Mouse (Mus musculus) frontal cortex, postnatal 25 days (tissue): Measurements from ENCODE around the gene Cnfn.
"Not testable (repeated sequence)": the region's sequence is repeated elsewhere in the genome, so short reads cannot be mapped to it uniquely, and the experiment has no call there.

Experiments
- DNase-seq, 2 experiments: peaks; one replicate each; pipeline ENCODE4 v3.0.0; 2022; ENCODE audit warnings: low spot score in 2 of 2

The Cnfn gene

DNA sequence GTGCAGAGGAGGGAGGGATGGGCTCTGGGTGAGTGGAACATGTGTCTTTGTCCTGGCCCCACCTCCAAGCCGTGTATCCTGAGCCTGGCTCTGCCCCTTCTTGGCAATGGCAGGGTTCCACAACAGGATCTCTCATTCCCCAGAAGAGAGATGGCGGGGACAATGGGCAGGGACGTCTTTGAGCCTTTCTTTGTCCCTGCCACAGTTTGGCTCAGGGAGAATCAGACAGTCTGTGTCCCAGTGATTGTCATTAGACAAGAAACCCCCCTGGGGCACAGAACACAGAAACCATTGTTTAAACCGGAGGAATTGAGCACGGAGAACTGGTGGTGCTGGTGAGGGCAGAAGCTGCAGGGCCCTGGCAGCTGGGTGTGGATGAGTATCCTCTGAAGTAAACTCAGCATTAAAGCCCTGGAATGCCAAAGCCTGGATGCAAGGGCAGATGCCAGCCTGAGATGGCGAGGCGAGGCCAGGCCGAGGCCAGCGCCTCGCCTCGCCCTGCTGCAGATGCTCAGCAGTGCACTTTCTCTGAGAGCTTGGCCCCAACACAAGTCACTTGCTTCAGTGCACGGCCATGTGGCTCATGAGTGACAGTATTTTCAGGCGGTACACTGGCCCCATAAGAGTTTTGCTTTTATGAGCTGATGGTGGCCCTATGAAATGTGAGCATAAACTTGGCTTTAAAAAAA is 3.4 kb downstream of the Cnfn start:
- no peak for DNase-seq

- DNase-seq, result no peak
Measured at GRCm38 (mm10) chr7:25363632-25364031, 5.9 kb downstream of the Cnfn start.

- no peak for DNase-seq
Measured at GRCm38 (mm10) chr7:25363151-25363550, 6.4 kb downstream of the Cnfn start.

DNA sequence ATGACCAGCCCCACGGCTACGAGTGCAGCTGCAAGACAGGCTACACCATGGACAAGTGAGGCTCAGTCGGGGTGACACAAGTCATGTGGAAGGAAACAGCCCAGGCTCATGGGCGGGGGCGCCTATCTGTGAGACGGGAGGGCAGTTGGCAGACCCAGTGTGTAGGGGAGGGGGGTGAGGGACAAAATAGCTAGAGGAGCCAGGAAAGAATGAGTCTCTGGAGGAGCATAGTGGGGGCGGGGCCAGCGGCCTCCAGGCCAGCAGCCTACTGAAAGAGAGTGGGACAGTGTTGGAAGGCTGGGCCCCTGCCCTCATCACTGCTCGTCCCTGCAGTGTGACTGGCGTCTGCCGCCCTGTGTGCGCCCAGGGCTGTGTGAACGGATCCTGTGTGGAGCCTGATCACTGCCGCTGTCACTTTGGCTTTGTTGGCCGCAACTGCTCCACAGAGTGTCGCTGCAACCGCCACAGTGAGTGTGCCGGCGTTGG is 10.8 kb downstream of the Cnfn start:
- no peak for DNase-seq

DNA sequence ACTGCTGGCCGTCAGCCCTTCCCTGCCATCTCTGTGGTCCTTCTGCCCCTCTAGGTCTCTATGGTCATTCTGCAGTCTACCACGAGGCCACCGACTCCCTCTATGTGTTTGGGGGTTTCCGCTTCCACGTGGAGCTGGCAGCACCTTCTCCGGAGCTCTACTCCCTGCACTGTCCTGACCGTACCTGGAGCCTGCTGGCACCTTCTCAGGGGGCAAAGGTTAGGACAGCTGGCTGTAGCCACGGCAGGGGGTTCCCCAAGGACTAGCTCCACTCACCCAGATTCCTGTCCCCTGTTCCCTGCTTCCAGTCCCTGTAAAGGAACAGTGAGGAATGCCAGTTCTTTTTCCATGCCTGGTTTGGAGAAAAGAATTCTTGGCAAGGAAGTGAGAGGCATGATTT is 20.7 kb downstream of the Cnfn start:
- DNase-seq, result no peak

DNA sequence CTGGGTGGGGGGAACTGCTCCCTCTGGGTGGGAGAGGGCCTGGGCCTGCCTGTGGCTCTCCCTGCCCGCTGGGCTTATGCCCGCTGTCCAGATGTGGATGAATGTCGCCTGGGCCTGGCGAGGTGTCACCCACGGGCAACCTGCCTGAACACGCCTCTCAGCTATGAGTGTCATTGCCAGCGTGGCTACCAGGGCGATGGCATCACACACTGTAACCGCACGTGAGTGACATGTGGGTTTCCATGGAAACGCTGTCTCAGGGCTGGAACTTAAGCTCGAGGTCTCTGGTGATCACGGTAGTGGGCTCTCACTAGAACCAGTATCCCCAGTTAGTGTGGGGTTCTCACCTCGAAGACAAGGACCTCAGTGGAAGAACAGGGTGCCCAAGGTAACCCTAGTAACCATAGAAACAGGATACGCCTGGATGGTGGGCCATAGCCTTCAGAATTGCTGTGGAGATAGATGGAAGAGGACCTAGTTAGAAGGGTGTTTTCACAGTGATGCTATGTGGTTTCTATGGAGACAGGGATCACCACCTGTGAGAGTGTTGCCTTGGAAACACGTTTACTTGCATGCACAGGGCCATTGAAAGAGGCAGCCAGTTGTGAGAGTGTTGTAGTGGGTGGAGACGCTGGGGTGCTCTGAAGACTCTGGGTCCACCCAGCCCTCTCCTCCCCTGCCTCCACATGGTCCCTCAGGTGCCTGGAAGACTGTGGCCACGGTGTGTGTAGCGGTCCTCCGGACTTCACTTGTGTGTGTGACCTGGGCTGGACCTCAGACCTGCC is 28.3 kb downstream of the Cnfn start:
- no peak for DNase-seq

DNA sequence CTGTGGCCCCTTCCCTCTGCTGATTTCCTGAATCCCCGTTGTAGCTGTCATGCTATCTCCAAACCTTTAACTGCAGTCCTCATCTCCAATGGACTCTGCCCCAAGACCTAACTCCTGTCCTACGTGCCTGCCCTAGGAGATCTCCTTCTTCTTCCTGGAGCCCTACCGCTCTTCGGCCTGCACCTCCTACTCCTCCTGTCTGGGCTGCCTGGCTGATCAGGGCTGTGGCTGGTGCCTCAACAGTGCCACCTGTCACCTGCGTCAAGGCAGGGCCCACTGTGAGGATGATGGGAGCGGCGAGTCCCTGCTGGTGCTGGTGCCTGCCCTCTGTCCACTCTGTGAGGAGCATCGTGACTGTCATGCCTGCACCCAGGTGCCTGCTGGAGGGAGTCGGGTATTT is 30.2 kb downstream of the Cnfn start:
- no peak for DNase-seq

- DNase-seq, result no peak
Measured at GRCm38 (mm10) chr7:25334472-25334871, 35.1 kb downstream of the Cnfn start.

DNA sequence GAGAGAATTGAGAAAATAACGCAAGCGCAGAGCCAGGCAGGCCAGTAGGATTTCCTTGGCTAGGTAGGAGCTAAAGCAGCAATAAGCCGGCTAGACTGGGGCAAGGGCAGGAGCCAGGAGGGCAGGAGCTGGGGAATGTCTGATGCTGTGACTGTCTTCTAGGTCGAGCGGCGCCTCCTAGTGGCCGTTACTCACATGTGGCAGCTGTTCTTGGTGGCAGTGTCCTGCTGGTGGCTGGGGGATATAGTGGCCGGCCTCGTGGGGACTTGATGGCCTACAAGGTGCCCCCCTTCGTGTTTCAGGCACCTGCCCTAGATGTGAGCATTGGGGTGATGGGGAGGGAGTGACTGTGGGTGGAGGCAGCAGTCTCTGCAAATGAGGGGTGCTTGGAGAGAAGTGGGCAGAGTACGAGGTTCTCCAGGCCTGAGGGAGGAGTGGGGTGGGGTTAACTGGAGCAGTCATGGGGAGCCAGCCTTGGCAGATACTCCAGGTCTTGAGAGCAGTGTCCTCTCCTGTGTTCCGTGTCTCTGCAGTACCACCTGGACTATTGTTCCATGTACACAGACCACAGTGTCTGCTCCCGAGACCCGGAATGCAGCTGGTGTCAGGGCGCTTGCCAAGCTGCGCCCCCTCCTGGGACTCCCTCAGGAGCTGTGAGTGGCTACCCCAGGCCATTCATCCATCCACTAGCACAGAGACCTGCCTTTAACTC is 35.8 kb downstream of the Cnfn start:
- peak; percentile 51 to 62 for DNase-seq

- DNase-seq, result no peak
Measured at GRCm38 (mm10) chr7:25326233-25326632, 43.3 kb downstream of the Cnfn start.

DNA sequence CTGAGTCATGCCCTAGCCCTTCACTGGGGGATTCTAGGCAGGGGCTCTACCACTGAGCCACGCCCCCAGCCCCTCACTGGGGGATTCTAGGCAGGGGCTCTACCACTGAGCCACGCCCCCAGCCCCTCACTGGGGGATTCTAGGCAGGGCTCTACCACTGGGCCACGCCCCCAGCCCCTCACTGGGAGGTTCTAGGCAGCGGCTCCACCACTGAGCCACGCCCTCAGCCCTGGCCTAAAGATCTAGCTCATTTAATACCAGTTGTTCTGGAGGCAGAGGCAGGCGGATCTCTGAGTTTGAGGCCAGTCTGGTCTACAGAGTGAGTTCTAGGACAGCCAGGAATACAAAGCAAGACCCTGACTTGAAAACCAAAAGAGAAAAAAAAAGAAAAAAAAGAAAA is 44.1 kb downstream of the Cnfn start:
- not testable (repeated sequence) for DNase-seq

DNA sequence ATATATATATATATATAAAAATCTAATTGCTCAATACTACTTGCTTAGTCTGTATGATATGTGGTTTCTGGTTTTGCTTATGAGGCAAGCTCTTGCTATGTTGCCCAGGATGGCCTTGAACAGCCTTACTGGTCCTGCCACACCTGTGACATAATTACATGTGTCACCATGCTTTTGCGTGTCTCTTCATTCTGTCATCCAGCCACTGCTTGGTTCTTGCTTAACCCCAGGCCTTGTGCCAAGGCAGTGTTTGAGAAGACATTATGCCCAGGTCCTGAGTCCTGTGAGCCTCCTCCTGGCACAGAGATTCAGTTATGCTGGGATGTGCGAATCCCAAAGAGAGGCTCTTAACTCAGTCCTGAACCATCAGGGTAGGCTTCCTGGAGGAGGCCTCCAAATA is 46.3 kb downstream of the Cnfn start:
- no peak for DNase-seq

- no peak for DNase-seq
Measured at GRCm38 (mm10) chr7:25322058-25322484, 47.5 kb downstream of the Cnfn start.
